Mouse (Mus musculus): Measurements from ENCODE around the gene Mlf2. TPM values are rescaled to one million over a fixed set of nuclear protein-coding genes. Genes with fewer than 3 reads are reported as not detected.

The Mlf2 gene
- polyA plus RNA-seq, 1 experiment: 403 TPM

- Histone ChIP-seq H3K4me3 (ENCODE audit: insufficient read depth, low read depth, low read length) (no peak overlapping the region), H3K27ac (ENCODE audit: insufficient read depth, low read depth, low read length) (no peak overlapping the region), H3K27me3 (replicated peaks; ENCODE audit: control insufficient read depth, insufficient read depth, low read length) (no peaks in the 10 kb centered on the region), H3K4me1 (ENCODE audit: control insufficient read depth, insufficient read depth, low read length) (peaks cover 15% of the 10 kb centered on the region), H3K36me3 (ENCODE audit: control insufficient read depth, insufficient read depth, low read length) (peaks cover 3% of the 10 kb centered on the region; the same call in 1 of the 2 replicates)
- TF ChIP-seq CTCF (conservative IDR thresholded peaks at IDR 0.05; ENCODE audit: insufficient read depth, insufficient read length, low read depth, low read length) (no peak), POLR2A (IDR thresholded peaks at IDR 0.05; ENCODE audit: low read depth, low read length) (no peak)
- peak; percentile 31 for DNase-seq
- 33% methylated on average over 6 of the region's 6 CpGs for WGBS
Measured at GRCm38 (mm10) chr6:124913214-124913613, 18.0 kb upstream of the Mlf2 start.

- H3K27ac ChIP-seq (ENCODE audit: insufficient read depth, low read depth, low read length): no peak overlapping the region
- H3K4me3 ChIP-seq (ENCODE audit: insufficient read depth, low read depth, low read length): no peak overlapping the region
- peaks cover 15% of the 10 kb centered on the region for H3K4me1 ChIP-seq (ENCODE audit: control insufficient read depth, insufficient read depth, low read length)
- DNase-seq: peak; percentile 82
- peak; percentile 15 for TF ChIP-seq POLR2A (IDR thresholded peaks at IDR 0.05; ENCODE audit: low read depth, low read length)
- TF ChIP-seq CTCF (conservative IDR thresholded peaks at IDR 0.05; ENCODE audit: insufficient read depth, insufficient read length, low read depth, low read length): no peak
- peaks cover 3% of the 10 kb centered on the region; the same call in 1 of the 2 replicates for H3K36me3 ChIP-seq (ENCODE audit: control insufficient read depth, insufficient read depth, low read length)
- no peaks in the 10 kb centered on the region for H3K27me3 ChIP-seq (replicated peaks; ENCODE audit: control insufficient read depth, insufficient read depth, low read length)
- 54% methylated on average over 14 of the region's 14 CpGs for WGBS
Measured at GRCm38 (mm10) chr6:124913721-124914285, 17.4 kb upstream of the Mlf2 start.

- no peak overlapping the region for H3K27ac ChIP-seq (ENCODE audit: insufficient read depth, low read depth, low read length)
- DNase-seq: no peak
- TF ChIP-seq POLR2A (IDR thresholded peaks at IDR 0.05; ENCODE audit: low read depth, low read length) (no peak), CTCF (conservative IDR thresholded peaks at IDR 0.05; ENCODE audit: insufficient read depth, insufficient read length, low read depth, low read length) (no peak)
- 72% methylated on average over 7 of the region's 7 CpGs for WGBS
- H3K4me1 ChIP-seq (ENCODE audit: control insufficient read depth, insufficient read depth, low read length): peaks cover 15% of the 10 kb centered on the region
- no peaks in the 10 kb centered on the region for H3K27me3 ChIP-seq (replicated peaks; ENCODE audit: control insufficient read depth, insufficient read depth, low read length)
- no peak overlapping the region for H3K4me3 ChIP-seq (ENCODE audit: insufficient read depth, low read depth, low read length)
- peaks cover 3% of the 10 kb centered on the region; the same call in 1 of the 2 replicates for H3K36me3 ChIP-seq (ENCODE audit: control insufficient read depth, insufficient read depth, low read length)
Measured at GRCm38 (mm10) chr6:124914511-124914910, 16.7 kb upstream of the Mlf2 start.

GRCm38 (mm10) chr6:124915160-124915941 is 15.8 kb upstream of the Mlf2 start:
- Histone ChIP-seq H3K27ac (ENCODE audit: insufficient read depth, low read depth, low read length) (peak overlapping the region; percentile 97), H3K27me3 (replicated peaks; ENCODE audit: control insufficient read depth, insufficient read depth, low read length) (no peaks in the 10 kb centered on the region), H3K36me3 (ENCODE audit: control insufficient read depth, insufficient read depth, low read length) (peaks cover 3% of the 10 kb centered on the region; the same call in 1 of the 2 replicates), H3K4me3 (ENCODE audit: insufficient read depth, low read depth, low read length) (peak overlapping the region; percentile 96), H3K4me1 (ENCODE audit: control insufficient read depth, insufficient read depth, low read length) (peaks cover 18% of the 10 kb centered on the region)
- DNase-seq: peak; percentile 75
- TF ChIP-seq CTCF (conservative IDR thresholded peaks at IDR 0.05; ENCODE audit: insufficient read depth, insufficient read length, low read depth, low read length) (no peak), POLR2A (IDR thresholded peaks at IDR 0.05; ENCODE audit: low read depth, low read length) (peak; percentile 30)
- 14% methylated on average over 22 of the region's 22 CpGs for WGBS

- peak overlapping the region; percentile 96 for H3K4me3 ChIP-seq (ENCODE audit: insufficient read depth, low read depth, low read length)
- peak; percentile 88 for DNase-seq
- H3K4me1 ChIP-seq (ENCODE audit: control insufficient read depth, insufficient read depth, low read length): peaks cover 26% of the 10 kb centered on the region
- WGBS: 4% methylated on average over 12 of the region's 12 CpGs
- no peak for TF ChIP-seq CTCF (conservative IDR thresholded peaks at IDR 0.05; ENCODE audit: insufficient read depth, insufficient read length, low read depth, low read length)
- no peak for TF ChIP-seq POLR2A (IDR thresholded peaks at IDR 0.05; ENCODE audit: low read depth, low read length)
- H3K36me3 ChIP-seq (ENCODE audit: control insufficient read depth, insufficient read depth, low read length): peaks cover 3% of the 10 kb centered on the region; the same call in 1 of the 2 replicates
- H3K27ac ChIP-seq (ENCODE audit: insufficient read depth, low read depth, low read length): peak overlapping the region; percentile 97
- no peaks in the 10 kb centered on the region for H3K27me3 ChIP-seq (replicated peaks; ENCODE audit: control insufficient read depth, insufficient read depth, low read length)
Measured at GRCm38 (mm10) chr6:124915942-124916694, 15.1 kb upstream of the Mlf2 start.

- TF ChIP-seq CTCF (conservative IDR thresholded peaks at IDR 0.05; ENCODE audit: insufficient read depth, insufficient read length, low read depth, low read length): peak; percentile 58
- no peak for TF ChIP-seq POLR2A (IDR thresholded peaks at IDR 0.05; ENCODE audit: low read depth, low read length)
Measured at GRCm38 (mm10) chr6:124916695-124917517, 14.3 kb upstream of the Mlf2 start.

More at GRCm38 (mm10) chr6:124916695-124917517, 14.3 kb upstream of the Mlf2 start:
- peaks cover 3% of the 10 kb centered on the region; the same call in 1 of the 2 replicates for H3K36me3 ChIP-seq (ENCODE audit: control insufficient read depth, insufficient read depth, low read length)
- peaks cover 27% of the 10 kb centered on the region for H3K4me1 ChIP-seq (ENCODE audit: control insufficient read depth, insufficient read depth, low read length)
- peak; percentile 94 for DNase-seq
- H3K27me3 ChIP-seq (replicated peaks; ENCODE audit: control insufficient read depth, insufficient read depth, low read length): no peaks in the 10 kb centered on the region
- H3K27ac ChIP-seq (ENCODE audit: insufficient read depth, low read depth, low read length): peak overlapping the region; percentile 97
- under 1% methylated on average over 59 of the region's 67 CpGs for WGBS
- peak overlapping the region; percentile 96 for H3K4me3 ChIP-seq (ENCODE audit: insufficient read depth, low read depth, low read length)
